Mouse (Mus musculus) CD4-positive helper T cell, adult 2 months (primary cell): ENCODE results near the gene Atp6v1g2.

Experiments
- DNase-seq: peaks from one replicate; pipeline ENCODE4 v3.0.0-alpha.2; 2012; ENCODE audit warnings: low read depth, missing footprints, low spot score

Gene Atp6v1g2

DNA sequence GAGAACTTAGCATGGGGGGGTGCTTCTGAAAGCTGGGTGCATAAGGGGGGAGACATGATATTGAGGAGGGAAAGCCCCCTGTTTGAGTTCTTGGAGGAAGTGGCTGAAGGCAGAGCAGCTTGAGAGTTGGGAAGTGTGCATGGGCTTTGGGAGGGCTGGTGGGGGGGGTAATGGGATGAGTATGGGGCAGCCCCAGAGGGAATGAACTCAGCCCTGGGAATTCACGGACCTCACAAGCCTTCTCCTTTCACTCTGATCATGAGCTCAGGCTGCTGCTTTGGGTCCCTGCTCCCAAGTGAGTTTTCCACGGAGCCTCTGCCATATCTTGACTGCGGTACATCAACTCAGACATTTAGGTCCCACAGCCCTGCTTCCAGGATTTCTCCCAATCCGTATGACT, 31.0 kb upstream of the Atp6v1g2 start:
- DNase-seq = no peak

DNA sequence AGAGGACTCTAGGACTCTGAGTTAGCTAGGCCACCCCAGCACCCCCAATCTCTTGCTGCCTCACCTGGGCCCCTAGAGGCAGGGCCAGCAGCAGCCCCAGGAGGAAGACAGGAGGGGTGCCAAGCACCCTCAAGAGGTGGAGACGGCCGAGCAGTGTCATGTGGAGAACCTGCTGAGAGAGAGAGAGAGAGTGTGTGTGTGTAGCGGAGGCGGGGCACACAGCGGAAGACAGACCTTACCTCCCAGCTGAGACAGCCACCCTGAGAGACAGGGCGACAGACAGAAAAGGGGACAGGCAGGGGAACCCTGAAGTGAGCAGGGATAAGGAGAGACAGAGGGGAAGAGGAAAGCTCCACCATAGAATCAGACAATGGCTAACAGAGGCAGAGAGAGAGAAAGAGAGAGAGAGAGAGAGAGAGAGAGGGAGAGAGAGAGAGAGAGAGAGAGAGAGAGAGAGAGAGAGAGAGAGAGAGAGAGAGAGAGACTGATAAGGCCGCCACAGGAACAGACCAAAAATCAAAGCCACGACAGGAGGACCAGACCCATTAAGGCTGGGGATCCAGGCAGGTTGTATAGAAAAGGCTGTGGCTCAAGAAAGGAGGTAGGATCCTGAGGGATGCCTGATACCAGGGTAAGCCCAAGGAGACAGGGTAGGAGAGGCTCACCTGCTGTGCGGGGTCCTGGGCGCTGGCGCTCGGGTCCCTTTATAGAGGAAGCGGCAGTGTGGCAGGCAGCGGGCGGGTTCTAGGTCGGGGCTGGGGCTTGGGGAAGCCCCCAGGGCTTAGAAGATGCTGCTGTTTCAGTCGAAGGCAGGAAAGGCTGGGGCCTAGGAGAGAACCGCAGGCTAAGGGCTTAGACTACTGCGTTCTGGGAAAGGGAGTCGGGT, 28.7 kb upstream of the Atp6v1g2 start, which contains the start of gene Lta:
Gene Lta (minus strand): TSS at position 858 of the 886 bp plus-strand sequence.
- peak; percentile 89 for DNase-seq

- DNase-seq = no peak
These were observed 28.1 kb upstream of the Atp6v1g2 start for GRCm38 (mm10) chr17:35205380-35205769.

DNA sequence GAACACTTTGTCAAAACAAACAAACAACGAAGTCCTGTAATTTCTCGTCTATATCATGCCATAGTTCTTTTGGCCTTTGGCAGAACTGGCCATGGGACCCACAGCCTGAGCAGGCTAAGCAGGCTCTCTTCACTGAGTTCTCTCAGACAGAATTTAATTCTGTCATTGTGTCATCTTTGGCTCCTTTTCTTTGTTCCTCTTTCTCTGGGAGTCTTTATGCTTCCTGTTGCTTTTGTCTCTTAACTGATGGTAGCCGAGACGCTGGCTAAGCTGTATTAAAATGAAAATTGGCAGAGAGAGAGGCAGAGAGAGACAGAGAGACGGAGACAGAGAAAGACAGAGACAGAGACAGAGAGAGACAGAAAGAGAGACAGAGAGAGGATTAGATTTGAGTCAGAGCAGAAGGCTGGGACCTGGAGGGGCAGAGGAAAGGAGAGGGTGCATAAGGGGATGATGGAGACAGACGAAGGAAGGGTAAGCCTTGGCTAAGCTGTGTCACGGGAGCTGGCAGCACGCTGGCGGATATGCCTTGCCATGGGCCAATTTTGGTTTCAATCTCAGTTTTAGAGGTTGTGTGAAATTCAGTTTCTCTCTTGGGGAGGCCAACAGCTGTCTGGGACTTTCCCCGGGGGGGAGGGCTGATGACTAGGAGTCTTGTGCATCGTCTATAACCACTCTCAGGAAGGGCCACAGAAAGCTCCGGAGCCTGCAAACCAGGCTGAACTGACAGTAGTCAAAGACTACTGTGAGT, 23.5 kb upstream of the Atp6v1g2 start:
- peak; percentile 91 for DNase-seq

- DNase-seq = no peak
These were observed 22.9 kb upstream of the Atp6v1g2 start for GRCm38 (mm10) chr17:35210593-35210992.

DNA sequence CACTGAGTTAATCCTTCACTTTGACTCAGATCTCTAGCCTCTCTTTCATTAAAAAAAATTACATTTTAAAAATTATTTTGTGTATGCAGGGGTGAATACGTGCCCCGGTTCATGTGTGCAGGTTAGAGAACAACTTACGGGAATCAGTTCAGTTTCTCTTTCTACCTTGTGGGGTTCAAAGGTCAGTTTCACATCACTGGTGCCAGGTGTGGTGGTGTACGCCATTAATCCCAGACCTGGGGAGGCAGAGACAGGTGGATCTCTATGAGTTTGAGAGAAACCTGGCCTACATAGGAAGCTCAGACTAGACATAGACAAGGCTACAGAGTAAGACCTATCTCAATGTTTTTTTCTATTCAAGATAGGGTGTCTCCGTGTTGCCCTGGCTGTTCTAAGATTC, 20.4 kb upstream of the Atp6v1g2 start:
- no peak for DNase-seq

- DNase-seq = peak; percentile 73
These were observed 14.8 kb upstream of the Atp6v1g2 start for GRCm38 (mm10) chr17:35218516-35219193.

GRCm38 (mm10) chr17:35219601-35220041, 13.8 kb upstream of the Atp6v1g2 start:
- DNase-seq = peak; percentile 83

DNA sequence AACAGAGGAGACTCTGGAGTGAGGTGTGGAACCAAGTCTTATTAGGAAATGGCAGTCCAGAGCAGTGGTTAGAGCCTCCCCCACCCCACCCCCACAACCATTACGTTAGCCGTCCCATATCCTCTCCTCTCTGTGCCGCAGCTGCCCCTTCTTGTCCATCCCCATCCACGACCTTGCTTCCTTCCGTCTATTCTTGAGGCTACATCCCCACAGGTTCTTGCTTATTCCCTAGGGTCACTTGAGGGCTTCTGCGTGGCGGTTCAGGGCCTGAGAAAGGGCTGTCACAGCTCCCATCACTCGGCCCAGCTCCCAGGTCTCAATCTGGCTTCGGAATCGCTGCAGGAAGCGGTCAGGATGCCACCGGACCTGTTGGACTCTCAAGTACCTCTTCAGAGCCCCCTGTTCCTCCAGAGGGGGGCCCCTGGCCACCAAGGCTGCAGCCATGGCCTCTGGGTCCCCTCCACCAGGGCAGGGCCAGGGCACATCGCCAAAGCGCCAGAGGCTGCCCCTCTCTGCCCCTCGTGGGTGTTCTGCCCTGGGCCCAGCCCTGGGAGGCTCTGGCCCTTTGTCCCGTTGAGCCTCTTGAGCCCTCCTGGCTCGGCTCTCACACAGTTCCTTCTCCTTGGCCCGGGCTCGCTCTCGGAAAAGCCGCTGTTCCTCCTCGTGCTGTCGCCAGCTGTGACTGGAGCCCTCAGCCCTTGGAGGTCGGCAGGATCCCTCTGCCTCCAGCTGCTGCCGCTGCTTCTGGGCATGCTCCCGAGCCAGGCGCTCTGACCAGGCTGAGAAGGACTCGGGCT, 13.1 kb upstream of the Atp6v1g2 start, which contains the start of gene Gm16181:
Gene Gm16181 (plus strand): TSS at position 679 of the 797 bp plus-strand sequence.
- DNase-seq = no peak

- peak; percentile 64 for DNase-seq
These were observed 11.2 kb upstream of the Atp6v1g2 start for GRCm38 (mm10) chr17:35222299-35222698.

GRCm38 (mm10) chr17:35224641-35225040, 8.8 kb upstream of the Atp6v1g2 start:
- DNase-seq = no peak

DNA sequence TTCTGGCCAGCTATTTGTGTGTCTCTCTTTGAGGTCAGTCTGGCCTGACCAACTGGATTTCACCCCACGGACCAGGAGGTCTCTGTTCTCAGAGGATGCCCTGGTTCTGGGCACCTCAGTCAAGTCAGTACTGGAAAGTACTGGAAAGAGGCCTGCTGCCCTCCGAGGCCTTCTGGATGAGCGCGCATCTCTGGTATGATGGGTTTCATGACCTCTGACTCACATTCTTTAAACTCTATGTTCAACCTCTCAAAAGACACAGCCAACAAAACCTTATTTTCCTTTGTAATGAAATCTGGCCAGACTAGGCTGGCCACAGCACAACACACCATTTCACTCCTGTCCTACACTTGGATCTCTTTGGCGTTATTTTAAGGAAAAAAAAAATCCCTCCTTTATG, 8.0 kb upstream of the Atp6v1g2 start:
- DNase-seq = no peak

DNA sequence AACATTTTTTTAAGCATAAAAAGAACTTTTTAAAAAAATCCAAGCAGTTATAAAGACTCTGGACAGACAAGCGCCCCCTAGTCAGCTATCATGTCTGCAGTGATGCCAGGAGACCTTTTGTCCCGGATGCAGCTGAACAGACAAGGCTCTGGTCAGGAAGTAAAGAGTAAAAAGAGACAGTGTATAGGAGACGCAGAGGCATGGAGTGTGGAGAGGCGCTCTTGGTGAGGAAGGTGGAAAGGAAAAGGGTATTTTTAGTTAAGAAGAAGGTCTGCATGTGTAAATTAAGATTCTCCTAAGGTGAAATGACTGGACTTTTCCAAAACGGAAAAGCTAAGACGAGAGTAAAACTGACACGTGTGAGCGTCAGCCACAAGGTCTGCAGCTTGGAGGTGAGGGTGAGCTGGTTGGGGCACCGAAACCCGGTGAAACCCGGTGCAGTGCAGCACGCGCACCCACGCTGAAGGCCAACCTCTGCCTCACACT, 6.9 kb upstream of the Atp6v1g2 start:
- DNase-seq = peak; percentile 66

GRCm38 (mm10) chr17:35231022-35231421, 2.4 kb upstream of the Atp6v1g2 start:
- peak; percentile 89 for DNase-seq

DNA sequence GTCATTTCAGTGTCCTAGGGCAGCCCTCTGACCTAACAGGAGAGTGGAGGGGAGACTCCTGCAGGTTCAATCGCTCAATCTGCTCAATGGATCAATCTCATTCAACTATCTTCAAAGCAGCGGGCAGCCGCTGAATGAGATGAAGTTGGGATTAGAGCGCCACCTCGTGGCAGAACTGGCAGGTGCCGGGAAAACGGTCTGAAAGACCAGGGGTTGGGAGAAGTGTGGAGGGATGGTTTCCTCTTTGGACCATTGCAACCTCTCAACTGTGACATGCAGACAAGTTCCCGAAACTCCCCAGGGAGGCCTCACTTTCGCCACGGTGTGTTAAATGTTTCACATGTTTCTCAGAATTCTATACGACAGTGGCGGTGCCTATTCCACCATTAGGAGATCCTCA, 1.4 kb upstream of the Atp6v1g2 start:
- peak; percentile 87 for DNase-seq

- peak; percentile 83 for DNase-seq
These were observed 801 bp upstream of the Atp6v1g2 start for GRCm38 (mm10) chr17:35232659-35233058.

GRCm38 (mm10) chr17:35234090-35234489, 630 bp downstream of the Atp6v1g2 start:
- peak; percentile 32 for DNase-seq

GRCm38 (mm10) chr17:35234903-35235302, 1.4 kb downstream of the Atp6v1g2 start:
- DNase-seq = peak; percentile 64

- peak; percentile 93 for DNase-seq
These were observed 2.3 kb downstream of the Atp6v1g2 start, which contains the start of gene Nfkbil1 for GRCm38 (mm10) chr17:35235614-35236389. Gene Nfkbil1 (minus strand): TSS chr17:35235792.

- peak; percentile 93 for DNase-seq
These were observed 2.9 kb downstream of the Atp6v1g2 start for GRCm38 (mm10) chr17:35236390-35236746.
